Mouse (Mus musculus): Measurements from ENCODE around the gene Chmp3.

DNA sequence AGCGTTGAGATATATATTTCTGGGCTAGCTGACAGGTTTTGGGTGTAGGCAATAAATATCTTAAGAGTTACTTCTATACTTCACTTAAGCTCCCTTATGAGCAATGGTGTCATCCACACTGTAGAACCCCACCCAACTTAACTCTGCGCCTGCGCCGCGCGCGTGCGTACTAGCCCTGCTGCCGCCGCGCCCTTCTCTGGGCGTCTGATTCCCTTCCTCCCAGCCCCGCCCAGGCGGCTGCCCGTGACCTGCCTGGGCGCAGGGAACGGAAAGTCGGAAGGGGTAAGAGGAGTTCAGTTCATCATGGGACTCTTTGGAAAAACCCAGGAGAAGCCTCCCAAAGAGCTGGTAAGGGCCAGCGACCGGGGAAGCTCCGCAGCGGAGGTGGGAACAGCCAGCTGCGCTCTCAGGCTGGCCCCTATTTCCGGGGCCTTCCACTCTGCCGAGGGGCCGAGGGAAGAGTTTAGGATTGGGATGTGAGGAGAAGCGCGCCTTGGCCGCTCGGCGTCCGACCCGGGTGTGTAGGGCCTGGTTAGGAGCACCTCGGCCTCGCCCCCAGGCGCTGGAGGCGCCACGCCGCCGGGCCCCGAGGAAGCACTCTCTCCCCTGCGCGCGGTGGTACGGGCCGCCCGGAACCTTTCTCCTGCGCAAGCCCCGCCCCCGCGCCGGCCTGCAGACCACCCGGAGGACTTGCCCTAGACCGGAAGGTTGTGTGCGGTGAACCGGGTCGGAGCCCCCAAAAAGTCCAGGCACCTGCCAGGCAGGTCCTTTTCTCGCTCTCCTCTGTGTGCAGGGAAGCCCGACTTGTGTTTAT is at the start of gene Chmp3:
- TF ChIP-seq POLR2A (IDR thresholded peaks at IDR 0.05; ENCODE audit: low read depth, low read length) (peak; percentile 84), CTCF (conservative IDR thresholded peaks at IDR 0.05 in 1 of 2, IDR thresholded peaks at IDR 0.05 in 1 of 2; ENCODE audit: low read depth in 2 of 2, low read length in 2 of 2) (no peak), POLR2AphosphoS2 (IDR thresholded peaks at IDR 0.05; ENCODE audit: low read depth, low read length) (no peak), CHD2 (IDR thresholded peaks at IDR 0.05; ENCODE audit: low read length) (0 out of 2 replicates have a peak, but pooled peaks have one; percentile 46), RAD21 (IDR thresholded peaks at IDR 0.05; ENCODE audit: low read depth, low read length) (no peak), TBP (conservative IDR thresholded peaks at IDR 0.05; ENCODE audit: low read depth, low read length) (peak; percentile 86), CHD1 (IDR thresholded peaks at IDR 0.05; ENCODE audit: low read depth, low read length) (peak; percentile 98), EP300 (IDR thresholded peaks at IDR 0.05; ENCODE audit: low read length) (no peak), USF2 (conservative IDR thresholded peaks at IDR 0.05; ENCODE audit: low read depth, low read length) (no peak)

All from CH12.LX (cell line).